Mouse (Mus musculus): ENCODE data around the gene Phc2.

DNA sequence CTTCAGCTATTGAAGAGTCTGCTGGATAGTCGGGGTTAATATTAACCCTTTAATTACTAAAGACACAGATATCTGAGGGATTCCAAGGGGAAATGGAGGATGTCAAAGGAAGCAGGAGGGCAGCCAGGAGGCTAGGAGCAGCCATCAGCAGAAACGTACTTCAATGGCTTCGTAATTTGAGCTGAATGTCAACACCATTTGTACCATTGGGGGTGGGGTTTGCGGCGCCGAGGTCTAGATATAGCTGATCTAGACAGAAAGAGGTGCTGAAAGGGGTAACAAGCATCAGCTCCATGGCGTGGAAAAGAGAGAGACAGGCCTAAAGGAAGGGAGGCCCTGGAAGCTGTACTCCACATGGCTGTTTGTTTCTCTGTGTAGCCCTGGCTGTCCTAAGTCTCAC is 7.7 kb upstream of the Phc2 start:
- TF ChIP-seq POLR2A (IDR thresholded peaks at IDR 0.05; ENCODE audit: borderline replicate concordance, extremely low read depth, low read depth, low read length) (no peak), CTCF (IDR thresholded peaks at IDR 0.05; ENCODE audit: insufficient read depth, low read length) (no peak)
